Mouse (Mus musculus): Measurements from ENCODE around the gene Fam171a1.

The Fam171a1 gene

DNA sequence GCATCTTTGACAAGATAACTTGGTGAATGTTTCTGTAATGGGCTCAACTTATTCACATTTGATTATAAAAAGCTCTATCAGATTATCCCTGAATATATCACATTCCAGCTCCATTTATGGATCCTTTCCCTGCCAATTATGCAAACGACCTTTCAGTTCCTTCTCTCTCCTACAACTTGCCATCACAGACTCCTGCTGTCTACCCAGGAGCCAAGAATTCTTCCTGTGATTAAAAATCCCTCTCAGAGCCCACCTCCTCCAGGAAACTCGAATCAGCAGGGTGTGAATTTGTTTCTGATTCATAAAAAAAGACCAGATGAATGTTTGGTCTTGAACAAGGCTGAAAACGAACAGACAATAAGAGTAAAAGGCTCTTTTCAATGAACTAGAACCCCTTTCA lies 153.9 kb downstream of the Fam171a1 start:
- DNase-seq (ENCODE audit: inconsistent ontology term), result no peak

- DNase-seq (ENCODE audit: inconsistent ontology term), result no peak
Observed at GRCm38 (mm10) chr2:3273349-3273748, 159.3 kb downstream of the Fam171a1 start.

DNA sequence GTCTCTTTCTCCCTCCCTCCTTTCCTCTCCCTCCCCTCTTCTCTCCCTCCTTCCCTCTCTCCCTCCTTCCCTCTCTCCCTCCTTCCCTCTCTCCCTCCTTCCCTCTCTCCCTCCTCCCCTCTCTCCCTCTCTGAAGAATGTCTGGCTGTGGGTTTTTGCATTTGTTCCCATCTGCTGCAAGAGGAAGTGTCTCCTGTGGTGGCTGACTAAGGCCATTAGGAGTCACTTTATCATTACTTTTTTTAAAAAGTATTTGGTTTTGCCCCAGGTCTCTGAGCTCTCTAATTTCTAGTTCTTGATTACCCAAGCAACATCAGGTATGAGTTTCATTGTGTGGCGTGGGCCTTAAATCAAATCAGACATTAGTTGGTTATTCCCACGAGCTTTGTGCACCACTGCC lies 162.1 kb downstream of the Fam171a1 start:
- DNase-seq (ENCODE audit: inconsistent ontology term), result no peak

All from Muller cell, postnatal 12 days (primary cell).